Mouse (Mus musculus) heart, embryonic 13.5 days (tissue): Measurements from ENCODE around the gene Adcy5. TPM values are rescaled to one million over a fixed set of nuclear protein-coding genes. Genes with fewer than 3 reads are reported as not detected.
A peak's percentile ranks its signal among the peaks of the same experiment; 100 is the strongest.

ENCODE experiments used
- ATAC-seq: fragments of 200-750 bp; cut with Nextera tagmentation; 2 replicates; pipeline ENCODE4 v1.8.0; 2017; ENCODE audit warnings: moderate TSS enrichment; ENCODE audit not compliant: insufficient number of reproducible peaks, low FRiP score, low TSS enrichment; ENCODE audit errors: extremely low read depth
- H3K27ac ChIP-seq: fragments of 300-500 bp; sonication (generic); replicated peaks from 2 replicates; pipeline ENCODE4 v1.5.1; 2015; ENCODE audit warnings: moderate library complexity, mild to moderate bottlenecking, inconsistent platforms
- H3K27me3 ChIP-seq: fragments of 300-500 bp; sonication (generic); replicated peaks from 2 replicates; pipeline ENCODE4 v1.6.1; 2015; ENCODE audit warnings: mild to moderate bottlenecking, inconsistent platforms
- H3K36me3 ChIP-seq: fragments of 300-500 bp; sonication (generic); 2 replicates; pipeline ENCODE4 v1.6.1; 2015; ENCODE audit warnings: mild to moderate bottlenecking, inconsistent platforms
- H3K4me1 ChIP-seq: fragments of 300-500 bp; sonication (generic); 2 replicates; pipeline ENCODE4 v1.6.1; 2015; ENCODE audit warnings: inconsistent platforms
- H3K4me2 ChIP-seq: fragments of 300-500 bp; sonication (generic); 2 replicates; pipeline ENCODE4 v1.6.1; 2015; ENCODE audit warnings: inconsistent platforms, mild to moderate bottlenecking, moderate library complexity
- H3K4me3 ChIP-seq: fragments of 300-500 bp; sonication (generic); 2 replicates; pipeline ENCODE4 v1.5.1; 2015; ENCODE audit warnings: moderate library complexity, mild to moderate bottlenecking, inconsistent platforms
- H3K9ac ChIP-seq: fragments of 300-500 bp; sonication (generic); 2 replicates; pipeline ENCODE4 v1.6.1; 2015; ENCODE audit warnings: inconsistent platforms, mild to moderate bottlenecking, moderate library complexity
- H3K9me3 ChIP-seq: fragments of 300-500 bp; sonication (generic); 2 replicates; pipeline ENCODE4 v1.6.1; 2016; ENCODE audit warnings: inconsistent platforms
- WGBS: fragments of 180-500 bp; shearing (Covaris S2); methylation state at CpG from one replicate; pipeline ENCODE4 v1.1.7; 2015; ENCODE audit warnings: mixed read lengths; 5-methylcytosine and 5-hydroxymethylcytosine counted together
- polyA plus RNA-seq: library from polyadenylated mRNA; unstranded; fragments of >200 nt; fragmentation: Nextera tagmentation; extraction: Ambion mirVana; gene quantifications from 2 replicates; pipeline ENCODE4 v1.2.1, GENCODE M21; 2015

The Adcy5 gene
- polyA plus RNA-seq, 1 experiment from 2014 or later = 5.4 TPM

GRCm38 (mm10) chr16:35206426-35206825, 51.7 kb downstream of the Adcy5 start:
- H3K9ac ChIP-seq = no peak overlapping the region
- H3K4me3 ChIP-seq = no peak overlapping the region
- no peaks in the 10 kb centered on the region for H3K36me3 ChIP-seq
- ATAC-seq = no peak
- 73% methylated on average over 6 of the region's 6 CpGs for WGBS
- H3K4me1 ChIP-seq = peaks cover 77% of the 10 kb centered on the region
- H3K4me2 ChIP-seq = no peak overlapping the region
- no peaks in the 10 kb centered on the region for H3K9me3 ChIP-seq
- no peak overlapping the region for H3K27ac ChIP-seq
- no peaks in the 10 kb centered on the region for H3K27me3 ChIP-seq

GRCm38 (mm10) chr16:35208796-35209195, 54.1 kb downstream of the Adcy5 start:
- H3K4me2 ChIP-seq = no peak overlapping the region
- peaks cover 83% of the 10 kb centered on the region for H3K4me1 ChIP-seq
- no peaks in the 10 kb centered on the region for H3K9me3 ChIP-seq
- H3K27ac ChIP-seq = peak overlapping the region; percentile 48
- no peaks in the 10 kb centered on the region for H3K27me3 ChIP-seq
- no peak overlapping the region for H3K4me3 ChIP-seq
- H3K36me3 ChIP-seq = no peaks in the 10 kb centered on the region
- WGBS = 51% methylated on average over 3 of the region's 3 CpGs
- ATAC-seq = no peak
- H3K9ac ChIP-seq = 0 out of 2 replicates have a peak overlapping the region, but pooled peaks have one; percentile 50

- 71% methylated on average over 5 of the region's 5 CpGs for WGBS
- H3K27ac ChIP-seq = peak overlapping the region; percentile 48; the same call in 1 of the 2 replicates
Measured at GRCm38 (mm10) chr16:35209753-35210152, 55.1 kb downstream of the Adcy5 start.

GRCm38 (mm10) chr16:35215047-35215446, 60.4 kb downstream of the Adcy5 start:
- H3K4me1 ChIP-seq = peaks cover 84% of the 10 kb centered on the region
- peak; percentile 47; the same call in 1 of the 2 replicates for ATAC-seq
- 11% methylated on average over 7 of the region's 7 CpGs for WGBS
- H3K9me3 ChIP-seq = no peaks in the 10 kb centered on the region
- no peak overlapping the region for H3K4me3 ChIP-seq
- H3K36me3 ChIP-seq = no peaks in the 10 kb centered on the region
- peaks cover 5% of the 10 kb centered on the region; the same call in 1 of the 2 replicates for H3K27me3 ChIP-seq
- peak overlapping the region; percentile 38 for H3K4me2 ChIP-seq
- peak overlapping the region; percentile 79; the same call in 1 of the 2 replicates for H3K9ac ChIP-seq
- H3K27ac ChIP-seq = peak overlapping the region; percentile 99

More at GRCm38 (mm10) chr16:35209753-35210152, 55.1 kb downstream of the Adcy5 start:
- ATAC-seq = no peak
- Histone ChIP-seq H3K9ac (peak overlapping the region; percentile 50), H3K9me3 (no peaks in the 10 kb centered on the region), H3K27me3 (no peaks in the 10 kb centered on the region), H3K36me3 (no peaks in the 10 kb centered on the region), H3K4me1 (peaks cover 93% of the 10 kb centered on the region), H3K4me2 (no peak overlapping the region), H3K4me3 (no peak overlapping the region)

GRCm38 (mm10) chr16:35215498-35215897, 60.8 kb downstream of the Adcy5 start:
- ATAC-seq = no peak
- WGBS = 29% methylated on average over 5 of the region's 5 CpGs
- H3K4me2 ChIP-seq = peak overlapping the region; percentile 55
- H3K4me3 ChIP-seq = no peak overlapping the region
- H3K9ac ChIP-seq = peak overlapping the region; percentile 79
- peaks cover 5% of the 10 kb centered on the region; the same call in 1 of the 2 replicates for H3K27me3 ChIP-seq
- no peaks in the 10 kb centered on the region for H3K9me3 ChIP-seq
- H3K4me1 ChIP-seq = peaks cover 84% of the 10 kb centered on the region
- H3K27ac ChIP-seq = peak overlapping the region; percentile 99
- H3K36me3 ChIP-seq = no peaks in the 10 kb centered on the region

- 41% methylated on average over 6 of the region's 6 CpGs for WGBS
- Histone ChIP-seq H3K9me3 (no peaks in the 10 kb centered on the region), H3K36me3 (no peaks in the 10 kb centered on the region), H3K9ac (peak overlapping the region; percentile 79), H3K4me2 (no peak overlapping the region), H3K27me3 (peaks cover 5% of the 10 kb centered on the region; the same call in 1 of the 2 replicates), H3K27ac (peak overlapping the region; percentile 99), H3K4me3 (no peak overlapping the region), H3K4me1 (peaks cover 84% of the 10 kb centered on the region)
- ATAC-seq = no peak
Measured at GRCm38 (mm10) chr16:35216826-35217491, 62.3 kb downstream of the Adcy5 start.

DNA sequence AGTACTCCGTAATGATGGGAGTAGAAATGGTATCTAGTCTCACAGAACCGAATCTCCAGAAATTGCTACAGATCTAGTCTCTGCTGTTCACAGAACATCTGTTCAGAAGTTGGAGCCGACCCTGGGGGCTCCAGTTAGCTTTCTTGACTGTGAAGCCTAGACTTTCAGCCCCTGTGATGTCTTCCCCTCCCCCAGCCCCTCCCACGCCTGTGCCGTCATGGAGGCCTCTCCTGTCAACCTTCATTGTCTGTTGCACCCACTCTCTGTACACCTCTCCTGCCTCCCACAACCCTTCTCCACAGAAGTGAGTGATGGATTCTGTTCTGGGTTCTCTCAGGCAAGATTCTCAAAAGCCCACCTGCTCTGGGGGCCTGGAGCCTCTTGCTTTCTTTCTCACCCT, 65.7 kb downstream of the Adcy5 start:
- 65% methylated on average over 5 of the region's 5 CpGs for WGBS

GRCm38 (mm10) chr16:35221581-35221980, 66.9 kb downstream of the Adcy5 start:
- Histone ChIP-seq H3K27ac (peak overlapping the region; percentile 96), H3K9me3 (no peaks in the 10 kb centered on the region), H3K27me3 (peaks cover 9% of the 10 kb centered on the region; the same call in 1 of the 2 replicates), H3K4me1 (peaks cover 93% of the 10 kb centered on the region), H3K9ac (peak overlapping the region; percentile 55), H3K36me3 (no peaks in the 10 kb centered on the region), H3K4me2 (no peak overlapping the region), H3K4me3 (no peak overlapping the region)
- ATAC-seq = 0 out of 2 replicates have a peak, but pooled peaks have one; percentile 10
- WGBS = 48% methylated on average over 4 of the region's 4 CpGs

More for the DNA sequence above, 65.7 kb downstream of the Adcy5 start:
- Histone ChIP-seq H3K36me3 (no peaks in the 10 kb centered on the region), H3K4me3 (no peak overlapping the region), H3K27me3 (peaks cover 9% of the 10 kb centered on the region; the same call in 1 of the 2 replicates), H3K9me3 (no peaks in the 10 kb centered on the region), H3K9ac (no peak overlapping the region), H3K4me2 (no peak overlapping the region), H3K27ac (peak overlapping the region; percentile 96), H3K4me1 (peaks cover 93% of the 10 kb centered on the region)
- ATAC-seq = no peak

GRCm38 (mm10) chr16:35223930-35224329, 69.3 kb downstream of the Adcy5 start:
- peak overlapping the region; percentile 7 for H3K4me3 ChIP-seq
- peak overlapping the region; percentile 96 for H3K27ac ChIP-seq
- 38% methylated on average over 4 of the region's 4 CpGs for WGBS
- H3K27me3 ChIP-seq = peaks cover 24% of the 10 kb centered on the region
- no peaks in the 10 kb centered on the region for H3K9me3 ChIP-seq
- ATAC-seq = no peak
- no peaks in the 10 kb centered on the region for H3K36me3 ChIP-seq
- H3K4me1 ChIP-seq = peaks cover 97% of the 10 kb centered on the region
- peak overlapping the region; percentile 68 for H3K9ac ChIP-seq
- peak overlapping the region; percentile 55 for H3K4me2 ChIP-seq

GRCm38 (mm10) chr16:35224716-35225115, 70.0 kb downstream of the Adcy5 start:
- peak overlapping the region; percentile 96 for H3K27ac ChIP-seq
- H3K9ac ChIP-seq = peak overlapping the region; percentile 68
- H3K4me2 ChIP-seq = peak overlapping the region; percentile 55
- peaks cover 24% of the 10 kb centered on the region for H3K27me3 ChIP-seq
- H3K4me3 ChIP-seq = peak overlapping the region; percentile 7
- H3K9me3 ChIP-seq = no peaks in the 10 kb centered on the region
- peak; percentile 43; the same call in 1 of the 2 replicates for ATAC-seq
- no peaks in the 10 kb centered on the region for H3K36me3 ChIP-seq
- H3K4me1 ChIP-seq = peaks cover 100% of the 10 kb centered on the region
- 9% methylated on average over 14 of the region's 14 CpGs for WGBS

DNA sequence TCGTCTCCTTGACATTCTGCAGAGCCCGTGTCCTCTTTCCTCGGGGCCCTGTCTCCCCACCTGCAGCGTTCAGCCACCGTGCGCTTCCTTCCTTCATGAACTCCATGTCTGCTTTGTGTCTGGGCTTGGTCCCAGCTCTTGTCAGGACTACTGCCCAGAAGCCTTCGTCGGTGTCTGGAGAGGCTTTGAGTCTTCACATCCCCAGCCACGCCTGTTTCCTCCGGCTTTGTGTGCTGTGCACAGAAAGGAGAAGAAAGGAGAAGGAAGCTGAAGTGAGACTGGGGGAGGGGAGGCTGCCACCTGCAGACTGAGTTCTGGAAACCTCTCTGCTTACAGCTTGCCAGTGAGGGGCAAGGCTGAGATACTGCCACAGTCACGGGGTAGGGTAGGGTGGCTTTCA, 74.9 kb downstream of the Adcy5 start:
- Histone ChIP-seq H3K36me3 (no peaks in the 10 kb centered on the region), H3K9ac (peak overlapping the region; percentile 53; the same call in 1 of the 2 replicates), H3K9me3 (no peaks in the 10 kb centered on the region), H3K27me3 (peaks cover 20% of the 10 kb centered on the region), H3K4me3 (no peak overlapping the region), H3K4me2 (0 out of 2 replicates have a peak overlapping the region, but pooled peaks have one; percentile 7), H3K4me1 (peaks cover 98% of the 10 kb centered on the region), H3K27ac (peak overlapping the region; percentile 61)
- ATAC-seq = no peak
- WGBS = 22% methylated on average over 11 of the region's 11 CpGs
